Mouse (Mus musculus) forebrain, embryonic 12.5 days (tissue): Measurements from ENCODE around the gene Gm43552. TPM values are rescaled to one million over a fixed set of nuclear protein-coding genes. Genes with fewer than 3 reads are reported as not detected.
A peak's percentile ranks its signal among the peaks of the same experiment; 100 is the strongest.

Experiments used
- ATAC-seq: fragments of 200-750 bp; cut with Nextera tagmentation; 2 replicates; pipeline ENCODE4 v1.8.0; 2017; ENCODE audit warnings: moderate TSS enrichment; ENCODE audit not compliant: low FRiP score
- H3K27ac ChIP-seq: fragments of 300-500 bp; sonication (generic); 2 replicates; pipeline ENCODE4 v1.5.1; 2016; ENCODE audit warnings: mild to moderate bottlenecking
- H3K27me3 ChIP-seq: fragments of 300-500 bp; sonication (generic); 2 replicates; pipeline ENCODE4 v1.6.1; 2016; ENCODE audit warnings: mild to moderate bottlenecking
- H3K36me3 ChIP-seq: fragments of 300-500 bp; sonication (generic); replicated peaks from 2 replicates; pipeline ENCODE4 v1.6.1; 2016; ENCODE audit warnings: mild to moderate bottlenecking
- H3K4me1 ChIP-seq: fragments of 300-500 bp; sonication (generic); 2 replicates; pipeline ENCODE4 v1.6.1; 2016
- H3K4me2 ChIP-seq: fragments of 300-500 bp; sonication (generic); 2 replicates; pipeline ENCODE4 v1.6.1; 2016; ENCODE audit warnings: mild to moderate bottlenecking, moderate library complexity
- H3K4me3 ChIP-seq: fragments of 300-500 bp; sonication (generic); replicated peaks from 2 replicates; pipeline ENCODE4 v1.5.1; 2016; ENCODE audit warnings: mild to moderate bottlenecking
- H3K9ac ChIP-seq: fragments of 300-500 bp; sonication (generic); 2 replicates; pipeline ENCODE4 v1.6.1; 2016; ENCODE audit warnings: mild to moderate bottlenecking
- H3K9me3 ChIP-seq: fragments of 300-500 bp; sonication (generic); 2 replicates; pipeline ENCODE4 v1.6.1; 2016
- WGBS: fragments of 180-500 bp; shearing (Covaris S2); methylation state at CpG from one replicate; pipeline ENCODE4 v1.1.7; 2016; 5-methylcytosine and 5-hydroxymethylcytosine counted together
- polyA plus RNA-seq: library from polyadenylated mRNA; unstranded; fragments of >200 nt; fragmentation: Nextera tagmentation; extraction: Ambion mirVana; gene quantifications from 2 replicates; pipeline ENCODE4 v1.2.1, GENCODE M21; 2016

Gene Gm43552
- polyA plus RNA-seq, 1 experiment from 2014 or later, result not detected

DNA sequence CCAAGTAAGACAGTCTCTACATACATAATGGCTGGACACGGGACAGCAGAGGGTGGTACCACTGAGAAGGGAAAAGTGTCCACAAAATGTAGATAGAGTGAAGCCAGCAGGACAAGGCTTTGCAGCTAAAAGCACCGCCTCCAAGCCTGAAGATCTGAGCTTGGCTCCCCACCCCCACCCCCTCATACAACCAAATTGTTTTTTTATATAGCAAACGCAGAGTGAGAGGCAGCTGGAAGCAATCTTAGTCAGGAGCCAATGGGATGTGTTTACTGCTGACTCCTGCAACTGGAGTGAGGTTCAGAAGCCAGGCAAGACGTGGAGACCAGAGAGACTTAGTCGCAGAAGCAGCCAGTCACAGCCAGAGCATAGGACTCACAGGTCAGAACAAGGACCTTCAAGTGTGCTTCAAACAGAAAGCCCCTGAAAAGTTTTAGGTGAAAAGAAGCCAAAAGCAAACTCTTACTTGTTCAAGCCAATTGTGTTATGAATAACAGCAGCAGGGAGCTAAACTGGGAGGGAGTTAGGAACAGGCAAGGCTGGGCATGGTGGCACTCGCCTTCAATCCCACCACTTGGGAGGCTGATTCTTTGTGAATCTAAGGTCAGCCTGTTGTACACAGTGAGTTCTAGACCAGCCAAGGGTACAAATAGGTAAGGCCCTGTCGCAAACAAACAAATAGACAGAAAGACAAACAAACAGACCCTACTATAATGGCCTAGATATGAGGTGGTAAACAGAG, 35.4 kb downstream of the Gm43552 start:
- Histone ChIP-seq H3K27me3 (no peaks in the 10 kb centered on the region), H3K27ac (no peak overlapping the region), H3K36me3 (0 out of 2 replicates have a peak, but pooled peaks cover 4% of the 10 kb centered on the region), H3K9me3 (no peaks in the 10 kb centered on the region), H3K9ac (no peak overlapping the region), H3K4me1 (no peaks in the 10 kb centered on the region), H3K4me2 (no peak overlapping the region), H3K4me3 (no peak overlapping the region)
- no peak for ATAC-seq
- WGBS, result 64% methylated on average over 7 of the region's 7 CpGs

DNA sequence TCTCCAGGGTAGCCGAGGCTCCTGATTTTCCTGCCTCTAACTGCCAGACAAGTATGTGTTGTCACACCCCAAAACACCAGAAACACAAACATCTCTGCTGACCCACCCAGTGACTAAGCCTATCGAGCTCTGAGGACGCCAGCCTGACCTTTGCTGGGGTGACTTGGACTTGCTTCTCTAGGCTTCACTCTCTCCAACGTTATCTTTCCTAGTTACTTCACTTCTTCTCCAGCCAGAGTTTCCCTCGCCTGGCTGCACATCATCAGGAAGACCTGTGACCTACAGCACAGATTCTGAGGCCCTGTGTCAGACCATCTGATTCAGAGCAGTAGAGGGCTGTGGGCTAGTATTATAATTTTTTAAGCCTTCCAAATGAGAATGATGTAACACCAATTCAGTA, 37.9 kb downstream of the Gm43552 start:
- Histone ChIP-seq H3K27ac (no peak overlapping the region), H3K27me3 (no peaks in the 10 kb centered on the region), H3K4me2 (no peak overlapping the region), H3K4me1 (no peaks in the 10 kb centered on the region), H3K36me3 (0 out of 2 replicates have a peak, but pooled peaks cover 10% of the 10 kb centered on the region), H3K9me3 (no peaks in the 10 kb centered on the region), H3K9ac (no peak overlapping the region), H3K4me3 (no peak overlapping the region)
- ATAC-seq, result no peak
- 85% methylated on average over 5 of the region's 5 CpGs for WGBS

GRCm38 (mm10) chr5:65448941-65449340, 43.7 kb downstream of the Gm43552 start:
- no peak overlapping the region for H3K9ac ChIP-seq
- no peak overlapping the region for H3K4me3 ChIP-seq
- no peaks in the 10 kb centered on the region for H3K4me1 ChIP-seq
- H3K27ac ChIP-seq, result no peak overlapping the region
- no peak overlapping the region for H3K4me2 ChIP-seq
- peaks cover 19% of the 10 kb centered on the region; the same call in 1 of the 2 replicates for H3K36me3 ChIP-seq
- WGBS, result 83% methylated on average over 4 of the region's 4 CpGs
- H3K9me3 ChIP-seq, result no peaks in the 10 kb centered on the region
- H3K27me3 ChIP-seq, result no peaks in the 10 kb centered on the region
- ATAC-seq, result no peak

DNA sequence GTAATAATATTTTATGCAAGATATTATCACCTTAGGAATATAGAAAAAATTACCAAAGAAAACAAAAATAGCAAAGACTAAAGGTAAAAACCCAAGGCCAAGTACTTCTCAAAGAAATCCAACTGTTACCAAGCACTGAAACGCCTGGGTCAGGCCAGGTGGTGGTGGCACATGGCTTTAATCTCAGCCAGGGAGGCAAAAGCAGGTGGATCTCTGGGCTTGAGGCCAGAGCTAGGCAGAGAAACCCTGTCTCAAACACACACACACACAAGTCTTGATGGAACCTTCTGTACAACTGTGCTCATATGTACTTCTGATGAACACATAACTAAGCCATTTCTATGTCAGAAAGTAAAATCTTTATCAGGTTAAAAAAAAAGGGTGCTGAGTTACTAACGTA, 44.8 kb downstream of the Gm43552 start:
- H3K27me3 ChIP-seq, result no peaks in the 10 kb centered on the region
- H3K36me3 ChIP-seq, result peaks cover 14% of the 10 kb centered on the region; the same call in 1 of the 2 replicates
- no peak overlapping the region for H3K4me2 ChIP-seq
- H3K4me3 ChIP-seq, result no peak overlapping the region
- WGBS, result 82% methylated on average over 2 of the region's 2 CpGs
- H3K9me3 ChIP-seq, result no peaks in the 10 kb centered on the region
- H3K27ac ChIP-seq, result no peak overlapping the region
- H3K4me1 ChIP-seq, result no peaks in the 10 kb centered on the region
- H3K9ac ChIP-seq, result no peak overlapping the region
- no peak for ATAC-seq

DNA sequence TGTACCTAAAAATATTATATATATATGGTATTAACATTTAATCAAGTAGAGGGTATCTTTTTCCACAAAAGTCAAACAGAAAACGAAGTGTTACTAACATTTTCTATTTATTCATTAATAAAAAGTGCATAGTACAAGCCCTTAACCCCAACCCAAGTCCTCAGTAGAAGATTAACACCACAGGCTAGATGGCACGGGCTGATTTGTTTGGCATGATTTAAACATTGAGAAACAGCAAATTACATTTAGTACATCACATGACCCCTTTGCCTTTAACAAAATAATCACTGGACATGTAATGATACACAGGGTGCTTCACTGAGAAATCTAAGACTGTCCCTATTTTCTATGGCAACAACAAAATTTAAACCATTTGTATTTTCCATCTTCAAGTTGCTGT, 45.9 kb downstream of the Gm43552 start:
- no peak overlapping the region for H3K27ac ChIP-seq
- no peak overlapping the region for H3K4me3 ChIP-seq
- no peak overlapping the region for H3K4me2 ChIP-seq
- 79% methylated on average over 2 of the region's 2 CpGs for WGBS
- H3K9ac ChIP-seq, result no peak overlapping the region
- no peaks in the 10 kb centered on the region for H3K27me3 ChIP-seq
- H3K36me3 ChIP-seq, result peaks cover 14% of the 10 kb centered on the region; the same call in 1 of the 2 replicates
- no peak for ATAC-seq
- H3K9me3 ChIP-seq, result no peaks in the 10 kb centered on the region
- no peaks in the 10 kb centered on the region for H3K4me1 ChIP-seq

DNA sequence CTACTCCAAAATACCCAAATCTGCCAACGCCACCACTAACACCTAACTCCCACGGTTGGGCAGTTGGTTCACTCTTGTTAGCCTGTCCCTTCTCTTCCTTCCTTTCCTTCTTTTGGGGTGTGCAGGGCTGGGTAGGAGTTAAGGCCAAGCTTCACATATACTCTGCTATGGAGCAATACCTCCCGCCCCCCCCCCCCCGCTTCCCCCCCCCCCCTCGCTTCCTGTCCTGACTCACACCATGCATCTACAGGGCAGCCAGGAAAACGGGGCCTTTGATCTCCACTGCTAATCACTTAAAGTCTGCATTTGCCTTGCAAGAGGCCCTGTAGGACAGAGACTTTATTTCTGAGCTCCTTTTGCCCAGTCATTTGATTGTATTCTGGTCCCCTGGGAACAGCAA, 47.7 kb downstream of the Gm43552 start:
- Histone ChIP-seq H3K4me3 (no peak overlapping the region), H3K27me3 (no peaks in the 10 kb centered on the region), H3K36me3 (peaks cover 9% of the 10 kb centered on the region; the same call in 1 of the 2 replicates), H3K4me2 (no peak overlapping the region), H3K9me3 (no peaks in the 10 kb centered on the region), H3K9ac (no peak overlapping the region), H3K4me1 (no peaks in the 10 kb centered on the region), H3K27ac (no peak overlapping the region)
- no peak for ATAC-seq
- 65% methylated on average over 4 of the region's 6 CpGs for WGBS

DNA sequence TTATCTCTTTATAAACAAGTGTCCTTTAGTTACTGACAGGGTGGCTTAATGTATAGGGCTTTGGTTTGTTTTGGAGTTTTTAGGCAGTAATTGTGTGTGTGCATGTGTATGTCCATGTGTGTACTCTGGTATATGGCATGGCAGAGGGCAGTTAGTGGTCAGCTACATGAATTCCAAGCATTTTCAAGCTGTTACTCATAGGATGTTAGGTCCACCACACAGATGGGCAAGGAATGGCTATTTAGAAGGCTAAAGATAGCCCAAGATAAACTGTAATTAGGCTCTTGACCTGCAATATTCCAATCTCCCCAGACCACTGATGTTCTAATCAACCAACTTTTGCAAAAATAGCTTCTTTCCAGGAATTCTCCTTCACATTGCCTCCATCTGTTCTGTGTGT, 54.6 kb downstream of the Gm43552 start:
- Histone ChIP-seq H3K9ac (no peak overlapping the region), H3K4me2 (no peak overlapping the region), H3K4me3 (no peak overlapping the region), H3K9me3 (no peaks in the 10 kb centered on the region), H3K36me3 (no peaks in the 10 kb centered on the region), H3K27me3 (no peaks in the 10 kb centered on the region), H3K27ac (no peak overlapping the region), H3K4me1 (peaks cover 16% of the 10 kb centered on the region)
- no peak for ATAC-seq

GRCm38 (mm10) chr5:65435806-65436561, 56.6 kb downstream of the Gm43552 start, which contains the start of gene Ugdh:
Gene Ugdh, minus strand, starts transcription at chr5:65435949.
- Histone ChIP-seq H3K4me1 (peaks cover 16% of the 10 kb centered on the region), H3K4me2 (peak within 1 kb of the TSS; percentile 75), H3K9me3 (no peaks in the 10 kb centered on the region), H3K27me3 (no peaks in the 10 kb centered on the region), H3K4me3 (peak within 1 kb of the TSS; percentile 81), H3K27ac (peak within 1 kb of the TSS; percentile 76), H3K36me3 (no peaks in the 10 kb centered on the region), H3K9ac (peak within 1 kb of the TSS; percentile 80)
- peak; percentile 99 for ATAC-seq
- 1% methylated on average over 50 of the region's 51 CpGs for WGBS

DNA sequence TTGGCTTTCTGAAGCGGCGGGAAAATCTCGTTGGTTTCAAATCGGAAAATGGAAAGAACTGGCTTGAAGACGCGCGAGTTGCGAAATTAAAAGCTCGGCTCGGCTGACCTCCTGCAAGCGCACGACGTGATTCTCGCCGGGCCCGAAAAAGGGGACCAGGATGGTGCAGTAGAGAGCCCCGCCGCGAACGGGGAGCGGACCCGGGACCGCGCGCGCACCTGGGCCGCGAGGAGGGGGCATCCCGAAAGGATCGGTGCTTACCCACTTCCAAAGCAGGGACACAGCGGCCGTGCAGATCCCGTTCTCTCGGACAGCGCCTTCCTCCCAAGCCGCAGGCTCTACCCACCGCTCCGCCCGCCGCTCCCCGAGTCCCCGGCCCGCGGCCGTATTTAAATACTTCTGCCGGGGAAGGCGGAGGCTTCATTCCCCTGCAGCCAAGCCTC, 57.2 kb downstream of the Gm43552 start:
- H3K4me1 ChIP-seq, result peaks cover 16% of the 10 kb centered on the region
- H3K36me3 ChIP-seq, result no peaks in the 10 kb centered on the region
- peak overlapping the region; percentile 76 for H3K27ac ChIP-seq
- peak overlapping the region; percentile 81 for H3K4me3 ChIP-seq
- ATAC-seq, result no peak
- H3K9me3 ChIP-seq, result no peaks in the 10 kb centered on the region
- under 1% methylated on average over 46 of the region's 47 CpGs for WGBS
- no peaks in the 10 kb centered on the region for H3K27me3 ChIP-seq
- peak overlapping the region; percentile 75 for H3K4me2 ChIP-seq
- peak overlapping the region; percentile 80 for H3K9ac ChIP-seq

- no peaks in the 10 kb centered on the region for H3K27me3 ChIP-seq
- no peak; the same call in 1 of the 2 replicates for ATAC-seq
- peak overlapping the region; percentile 81 for H3K4me3 ChIP-seq
- H3K9ac ChIP-seq, result peak overlapping the region; percentile 80
- H3K27ac ChIP-seq, result peak overlapping the region; percentile 76
- no peaks in the 10 kb centered on the region for H3K36me3 ChIP-seq
- peak overlapping the region; percentile 75 for H3K4me2 ChIP-seq
- peaks cover 16% of the 10 kb centered on the region for H3K4me1 ChIP-seq
- H3K9me3 ChIP-seq, result no peaks in the 10 kb centered on the region
- 4% methylated on average over 15 of the region's 15 CpGs for WGBS
These were observed 57.9 kb downstream of the Gm43552 start for GRCm38 (mm10) chr5:65434471-65435362.

DNA sequence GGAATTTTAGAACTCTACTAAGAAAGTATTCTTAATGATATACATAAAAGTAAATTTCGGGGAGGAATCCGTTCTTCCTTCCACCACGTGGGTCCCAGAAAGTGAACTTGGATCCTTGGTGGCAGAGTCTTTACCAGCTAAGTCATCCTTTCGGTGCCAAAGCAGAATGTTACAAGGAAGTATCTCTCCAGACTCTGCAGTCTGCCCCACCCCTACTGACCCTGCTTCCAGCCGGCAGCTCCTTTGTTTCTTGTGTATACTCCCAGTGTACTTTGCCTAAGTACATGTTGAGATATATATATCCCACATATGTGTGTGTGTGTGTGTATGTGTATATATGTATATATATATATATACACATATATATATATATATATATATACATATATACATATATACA, 63.2 kb downstream of the Gm43552 start:
- 91% methylated on average over 5 of the region's 5 CpGs for WGBS
- Histone ChIP-seq H3K27ac (no peak overlapping the region), H3K4me3 (no peak overlapping the region), H3K9ac (no peak overlapping the region), H3K27me3 (no peaks in the 10 kb centered on the region), H3K4me2 (no peak overlapping the region), H3K9me3 (no peaks in the 10 kb centered on the region), H3K4me1 (peaks cover 6% of the 10 kb centered on the region), H3K36me3 (peaks cover 16% of the 10 kb centered on the region)
- no peak for ATAC-seq

GRCm38 (mm10) chr5:65428321-65428720, 64.3 kb downstream of the Gm43552 start:
- Histone ChIP-seq H3K9me3 (no peaks in the 10 kb centered on the region), H3K36me3 (peaks cover 21% of the 10 kb centered on the region), H3K4me2 (no peak overlapping the region), H3K9ac (no peak overlapping the region), H3K4me1 (no peaks in the 10 kb centered on the region), H3K27me3 (no peaks in the 10 kb centered on the region), H3K4me3 (no peak overlapping the region), H3K27ac (no peak overlapping the region)
- WGBS, result 27% methylated on average over 4 of the region's 4 CpGs
- ATAC-seq, result no peak
